Mouse (Mus musculus) gastrocnemius, postnatal 36 days (tissue): Measurements from ENCODE around the gene Ttc7. TPM values are rescaled to one million over a fixed set of nuclear protein-coding genes. Genes with fewer than 3 reads are reported as not detected.

Source experiments
- DNase-seq, 2 experiments: peaks; one replicate each; pipeline ENCODE4 v3.0.0; 2022
- intact Hi-C: fragments of 180-260 bp; cut with DNase I; formaldehyde crosslinking; loops from one replicate; pipeline ENCODE4 v1.15.1; 2025
- total RNA-seq, 2 experiments: library from RNA; stranded (reverse); gene quantifications; 2 replicates each; pipeline ENCODE4 v1.2.3; 2021

Ttc7 gene
- total RNA-seq, 2 experiments from 2014 or later, result 6.8 to 8.2 TPM

DNA sequence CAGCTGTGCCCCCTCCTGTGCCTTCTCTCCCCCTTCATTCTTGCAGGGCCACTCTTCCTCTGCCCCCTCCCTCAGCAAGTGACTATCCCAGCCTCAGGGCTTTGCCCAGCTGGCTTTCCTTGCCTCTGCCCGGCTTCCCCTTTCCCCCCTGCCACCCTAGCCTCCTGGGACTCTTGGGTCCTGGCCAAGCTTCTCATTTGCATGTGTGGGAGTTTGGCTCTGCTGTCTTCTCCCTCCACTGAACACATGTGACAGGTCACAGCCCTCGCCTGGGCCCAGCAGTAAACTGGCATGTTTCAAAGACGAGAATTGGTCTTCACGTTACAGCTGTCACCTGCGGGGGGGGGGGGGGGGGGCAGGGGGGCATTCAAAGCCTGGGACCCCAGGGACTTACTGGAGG is 104.4 kb downstream of the Ttc7 start:
- DNase-seq, result no peak
- intact Hi-C loops, result no loop called here

DNA sequence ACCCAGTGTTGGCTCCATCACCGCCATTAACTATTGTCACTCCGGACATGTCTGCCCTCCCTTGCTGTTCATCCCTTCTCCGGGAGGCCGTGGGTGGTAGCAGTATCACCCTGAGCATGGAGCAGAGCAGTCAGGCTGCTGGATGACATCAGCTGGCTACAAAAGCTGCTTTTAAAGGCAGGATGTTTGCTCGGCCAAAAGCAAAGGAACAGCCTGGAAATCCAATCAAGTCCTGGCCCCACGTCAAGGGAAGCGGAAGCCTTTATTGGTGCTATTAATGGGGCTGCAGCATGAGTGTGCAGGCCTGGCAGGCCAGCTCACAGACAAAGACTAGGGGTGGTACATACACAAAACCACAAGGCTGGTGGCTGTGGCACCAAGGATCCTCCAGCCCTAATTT is 108.6 kb downstream of the Ttc7 start:
- intact Hi-C loops, result no loop called here
- DNase-seq, result peak; percentile 43 to 75

DNA sequence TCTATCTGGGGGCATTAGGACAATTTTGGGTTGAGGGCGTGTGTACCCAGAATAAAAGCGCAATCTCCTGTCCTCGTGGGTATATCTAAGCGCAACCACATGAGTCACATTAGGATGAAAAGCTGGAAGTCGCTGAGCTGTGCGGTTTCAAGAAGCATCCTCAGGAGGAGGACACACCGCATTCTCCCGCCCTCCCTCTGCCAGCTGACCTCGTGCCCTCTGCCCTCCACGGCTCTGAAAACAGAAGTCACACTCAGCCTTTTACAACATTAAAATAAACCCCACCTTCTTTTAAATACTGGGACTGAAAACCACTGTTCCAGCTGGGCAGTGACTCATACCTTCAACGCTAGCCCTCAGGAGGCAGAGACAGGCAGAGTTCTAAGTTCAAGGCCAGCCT is 114.4 kb downstream of the Ttc7 start:
- no peak for DNase-seq
- intact Hi-C loops, result no loop called here

DNA sequence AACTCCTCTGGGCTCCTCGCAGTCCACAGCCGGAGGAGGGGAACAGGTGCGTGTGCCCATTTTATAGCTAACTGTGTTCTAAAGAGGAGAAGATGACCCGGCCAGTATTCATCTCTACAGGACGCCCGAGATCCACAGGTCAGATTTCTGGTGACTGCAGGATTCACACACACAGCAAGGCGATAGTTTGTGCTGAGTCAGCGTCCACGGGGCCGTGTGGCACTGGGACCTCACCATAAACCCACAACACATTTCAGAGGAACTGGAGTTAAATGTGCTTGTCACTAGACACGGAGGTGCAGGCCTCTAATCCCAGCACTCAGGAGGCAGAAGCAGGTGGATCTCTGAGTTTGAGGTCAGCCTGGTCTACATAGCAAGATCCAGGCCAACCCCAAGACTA is 119.8 kb downstream of the Ttc7 start:
- intact Hi-C loops, result no loop called here

DNA sequence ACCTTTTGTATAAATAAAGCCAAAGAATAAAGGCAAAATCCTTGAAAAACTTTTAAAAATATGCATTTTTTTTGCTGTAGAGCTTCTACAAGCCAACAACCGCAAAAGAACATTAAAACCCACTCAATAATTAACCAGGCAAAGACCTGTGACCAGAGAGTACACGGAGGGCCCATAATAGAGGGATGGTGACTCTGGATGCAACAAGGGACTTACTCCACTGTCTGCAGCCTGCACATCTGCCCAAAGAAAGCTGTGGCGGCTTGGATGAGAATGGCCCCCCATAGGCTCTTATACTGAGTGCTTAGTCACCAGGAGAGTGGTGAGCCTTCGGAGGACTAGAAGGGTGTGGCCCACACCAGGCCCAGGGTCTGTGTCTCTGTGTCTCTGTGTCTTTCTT is 120.8 kb downstream of the Ttc7 start:
- intact Hi-C loops, result no loop called here
- no peak for DNase-seq

More for the DNA sequence above, 119.8 kb downstream of the Ttc7 start:
- DNase-seq, result no peak

DNA sequence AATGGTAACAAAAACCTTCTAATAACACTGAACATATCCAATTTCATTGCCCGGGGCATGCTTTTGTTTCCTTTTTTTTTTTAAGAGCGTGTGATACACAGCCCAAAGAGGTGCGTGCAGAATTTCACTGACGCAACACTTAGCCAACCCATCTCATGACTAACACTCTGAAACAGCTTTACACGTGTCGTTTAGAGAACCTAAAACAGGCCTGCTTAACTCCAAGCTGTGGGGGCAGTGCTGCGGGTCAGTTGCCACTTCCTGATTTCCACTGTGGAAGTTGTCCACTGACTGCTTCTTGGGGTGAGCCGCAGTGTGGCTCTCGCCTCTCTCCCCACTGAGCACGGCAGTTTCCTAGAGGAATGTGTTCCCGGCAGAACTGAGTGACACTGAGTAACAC is 122.9 kb downstream of the Ttc7 start:
- no peak for DNase-seq
- intact Hi-C loops, result no loop called here

DNA sequence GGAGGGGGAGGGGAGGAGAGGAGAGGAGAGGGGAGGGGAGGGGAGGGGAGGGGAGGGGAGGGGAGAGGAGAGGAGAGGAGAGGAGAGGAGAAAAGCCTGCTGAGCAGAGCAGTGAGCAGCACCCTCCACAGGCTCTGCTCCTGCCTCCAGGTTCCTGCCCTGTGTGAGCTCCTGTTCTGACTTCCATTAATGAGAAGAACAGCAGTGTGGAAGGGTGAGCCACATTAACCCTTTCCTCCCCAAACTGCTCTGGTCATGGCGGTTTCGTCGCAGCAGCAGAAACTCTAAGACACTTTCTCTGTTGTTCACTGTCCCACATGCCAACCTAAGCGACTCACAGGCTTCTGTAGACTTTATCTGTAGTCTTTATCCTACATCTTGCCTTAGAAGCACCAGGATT is 124.0 kb downstream of the Ttc7 start:
- intact Hi-C loops, result no loop called here
- no peak for DNase-seq

DNA sequence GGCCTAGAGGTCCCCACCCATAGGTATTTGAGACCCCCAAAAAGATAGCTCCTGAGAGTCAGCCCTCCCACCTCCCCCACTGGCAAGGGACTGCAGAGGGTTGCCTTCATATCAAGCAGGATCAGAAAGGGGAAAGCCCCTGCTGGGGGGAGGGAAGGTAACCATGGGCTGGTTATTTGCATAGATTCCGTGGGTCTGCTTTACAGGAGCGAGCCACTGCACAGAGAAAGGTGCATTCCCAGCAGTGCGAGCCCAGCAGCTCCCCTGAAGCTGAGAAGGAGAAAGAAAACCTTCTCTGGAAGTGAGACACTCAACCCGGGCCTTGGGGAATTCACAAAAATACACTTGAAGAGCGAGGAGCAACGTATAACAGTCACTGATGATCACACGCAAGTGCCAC is 135.4 kb downstream of the Ttc7 start:
- intact Hi-C loops, result no loop called here
- DNase-seq, result no peak

DNA sequence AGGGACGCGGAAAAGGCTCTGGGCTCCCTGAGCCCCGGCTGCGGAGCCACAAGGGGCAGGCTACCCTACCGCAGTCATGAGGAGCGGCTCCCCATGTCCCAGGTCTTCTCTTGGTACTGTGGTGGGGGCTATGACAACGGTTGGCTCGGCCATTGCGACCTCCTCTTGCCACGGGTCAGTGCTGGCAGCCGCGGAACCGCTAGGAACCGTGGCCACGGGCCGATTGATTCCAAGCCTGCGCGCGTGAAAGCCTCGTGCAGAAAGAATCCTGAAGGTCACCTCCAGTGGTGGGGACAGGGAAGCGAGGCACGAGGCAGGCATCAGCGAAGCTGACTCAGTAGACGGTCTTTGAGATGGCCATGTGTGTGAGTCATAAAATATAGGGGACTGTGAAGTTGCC is 144.8 kb downstream of the Ttc7 start, which contains the start of gene Stpg4:
Gene Stpg4, minus strand, starts transcription at position 231 of the 400 bp plus-strand sequence.
- intact Hi-C loops, result no loop called here
- no peak for DNase-seq

DNA sequence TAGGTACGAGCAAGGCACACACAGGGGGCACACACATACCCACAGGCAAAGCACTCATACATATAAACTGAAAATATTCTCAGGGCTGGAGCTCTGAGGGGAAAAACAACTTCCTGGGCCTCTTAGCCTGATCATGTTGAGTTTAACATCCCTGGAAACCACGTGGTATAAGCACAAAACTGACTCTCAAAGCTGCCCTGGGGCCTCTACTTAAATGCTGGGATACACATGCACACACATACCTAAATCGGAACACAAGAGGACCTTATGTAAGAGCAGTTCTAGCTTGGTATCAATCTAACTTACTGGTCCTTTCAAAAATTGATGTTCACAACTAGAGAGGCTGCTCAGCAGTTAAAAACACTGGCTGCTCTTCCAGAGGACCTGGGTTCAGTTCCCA is 146.7 kb downstream of the Ttc7 start:
- no peak for DNase-seq
- intact Hi-C loops, result no loop called here

Other genes starting within 250 kb of the Ttc7 start
- 10 to 100 TPM; 10.9 to 14.1 TPM for gene Socs5, start 175.2 kb upstream of the Ttc7 start, total RNA-seq
- 10 to 100 TPM; 19.0 to 21.7 TPM for gene Mcfd2, start 17.0 kb upstream of the Ttc7 start, total RNA-seq
- gene Stpg4, start 144.9 kb downstream of the Ttc7 start, total RNA-seq, result not detected
- gene Calm2, start 164.0 kb downstream of the Ttc7 start, total RNA-seq, result 100 to 1,000 TPM; 131 to 155 TPM